Mouse (Mus musculus) heart, adult 2 months (tissue): Measurements from ENCODE around the gene Sirpb1b.
"Not testable (repeated sequence)": the region's sequence is repeated elsewhere in the genome, so short reads cannot be mapped to it uniquely, and the experiment has no call there.

ENCODE experiments used
- CTCF ChIP-seq: fragments of 200-600 bp; IDR thresholded peaks from 2 replicates; pipeline ENCODE4 v1.8.1; 2022; ENCODE audit warnings: antibody characterized with exemption, mild to moderate bottlenecking, moderate library complexity
- EP300 ChIP-seq: fragments of 200-500 bp; IDR thresholded peaks from 2 replicates; pipeline ENCODE4 v1.6.1; 2011; ENCODE audit warnings: low read depth, low read length, control low read depth; ENCODE audit not compliant: insufficient read depth
- POLR2A ChIP-seq: fragments of 200-500 bp; IDR thresholded peaks from 2 replicates; pipeline ENCODE4 v1.6.1; 2011; ENCODE audit warnings: mild to moderate bottlenecking, low read depth, low read length, control low read depth; ENCODE audit not compliant: insufficient read depth

GRCm38 (mm10) chr3:15590377-15591117 lies 15.7 kb upstream of the Sirpb1b start:
- TF ChIP-seq EP300, CTCF, POLR2A: not testable (repeated sequence)
